Mouse (Mus musculus) hindbrain, embryonic 10.5 days (tissue): Measurements from ENCODE around the gene Fam217a. TPM values are rescaled to one million over a fixed set of nuclear protein-coding genes. Genes with fewer than 3 reads are reported as not detected.

Experiments used
- polyA plus RNA-seq: library from polyadenylated mRNA; unstranded; fragments of >200 nt; fragmentation: Nextera tagmentation; extraction: Ambion mirVana; gene quantifications from 2 replicates; pipeline ENCODE4 v1.2.1, GENCODE M21; 2016

Fam217a gene
- polyA plus RNA-seq, 1 experiment from 2014 or later, result 1.3 TPM

Other genes starting within 250 kb of the Fam217a start
- 0.12 TPM in 1 of 2 replicates, not detected in the other for gene Fam50b, start 189.5 kb downstream of the Fam217a start, polyA plus RNA-seq
- gene Prpf4b, start 49.0 kb downstream of the Fam217a start, polyA plus RNA-seq, result 44.9 and 71.1 TPM in 2 replicates
- gene 4933417A18Rik, start 99 bp upstream of the Fam217a start, polyA plus RNA-seq, result not detected in 2 replicates
- gene Eci3, start 39.5 kb upstream of the Fam217a start, polyA plus RNA-seq, result 0.27 and 0.60 TPM in 2 replicates
- gene Eci2, start 102.8 kb upstream of the Fam217a start, polyA plus RNA-seq, result 92.6 and 103 TPM in 2 replicates